Mouse (Mus musculus) myocyte (in vitro differentiated cells): ENCODE data around the gene Zfp36.

Source experiments
- E2F4 ChIP-seq: IDR thresholded peaks from one replicate; pipeline ENCODE4 v1.6.1; 2011; ENCODE audit warnings: mild to moderate bottlenecking, control low read depth, moderate library complexity; ENCODE audit not compliant: insufficient read depth
- MAX ChIP-seq: IDR thresholded peaks from one replicate; pipeline ENCODE4 v1.6.1; 2011; ENCODE audit warnings: low read depth, mild to moderate bottlenecking, control low read depth
- MYOD1 ChIP-seq, 3 experiments: IDR thresholded peaks; one replicate each; pipeline ENCODE4 v1.6.1; 2011; ENCODE audit warnings: control low read depth in 2 of 3, low read depth in 2 of 3, mild to moderate bottlenecking in 2 of 3, moderate library complexity in 1 of 3; ENCODE audit not compliant: insufficient read length in 2 of 3, control insufficient read depth in 1 of 3
- MYOG ChIP-seq, 3 experiments: IDR thresholded peaks; one replicate each; pipeline ENCODE4 v1.6.1; 2011; ENCODE audit warnings: control low read depth in 2 of 3, low read depth in 2 of 3, mild to moderate bottlenecking in 2 of 3; ENCODE audit not compliant: insufficient read length in 2 of 3, control insufficient read depth in 1 of 3, insufficient read depth in 1 of 3
- POLR2A ChIP-seq: IDR thresholded peaks from one replicate; pipeline ENCODE4 v1.6.1; 2011; ENCODE audit warnings: low read depth, mild to moderate bottlenecking, control low read depth, moderate library complexity; ENCODE audit not compliant: insufficient read length
- REST ChIP-seq: IDR thresholded peaks from one replicate; pipeline ENCODE4 v1.6.1; 2011; ENCODE audit warnings: mild to moderate bottlenecking, control low read depth, moderate library complexity; ENCODE audit not compliant: insufficient read depth, insufficient read length
- SRF ChIP-seq: IDR thresholded peaks from one replicate; pipeline ENCODE4 v1.6.1; 2011; ENCODE audit warnings: low read depth; ENCODE audit not compliant: control insufficient read depth, insufficient read length
- TCF12 ChIP-seq: IDR thresholded peaks from one replicate; pipeline ENCODE4 v1.6.1; 2011; ENCODE audit warnings: mild to moderate bottlenecking, control low read depth; ENCODE audit not compliant: poor library complexity, insufficient read depth, severe bottlenecking
- TCF3 ChIP-seq: IDR thresholded peaks from one replicate; pipeline ENCODE4 v1.6.1; 2011; ENCODE audit warnings: low read depth, control low read depth; ENCODE audit not compliant: insufficient read length
- USF1 ChIP-seq: IDR thresholded peaks from one replicate; pipeline ENCODE4 v1.6.1; 2011; ENCODE audit warnings: low read depth, mild to moderate bottlenecking, control low read depth, moderate library complexity

DNA sequence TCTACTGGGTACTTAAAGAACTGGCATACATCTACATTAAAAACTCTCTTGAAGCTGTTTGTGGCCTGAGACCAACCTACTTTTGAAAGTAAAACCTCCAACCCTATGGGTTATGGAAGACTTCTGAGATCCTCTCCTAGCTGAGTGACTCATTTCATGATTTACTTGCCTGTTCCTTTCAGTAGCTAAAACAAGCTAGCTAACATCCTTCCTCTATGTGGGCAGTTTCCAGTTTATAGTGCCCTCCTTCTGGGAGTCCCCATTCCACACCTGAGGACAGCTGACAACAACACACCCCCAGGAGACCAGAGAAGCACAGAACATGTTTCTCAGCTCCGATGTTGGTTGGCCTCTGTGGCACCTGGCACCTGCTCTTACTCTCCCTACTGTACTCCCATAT lies 43.0 kb upstream of the Zfp36 start:
- TF ChIP-seq MAX: no peak
- no peak for TF ChIP-seq POLR2A
- TF ChIP-seq REST: no peak
- TF ChIP-seq TCF3: no peak
- no peak for TF ChIP-seq SRF
- TF ChIP-seq TCF12: no peak
- no peak for TF ChIP-seq MYOD1 (IDR thresholded peaks at IDR 0.05; ENCODE audit: control insufficient read depth in 1 of 3, insufficient read length in 2 of 3, low read depth in 2 of 3)
- TF ChIP-seq MYOG (IDR thresholded peaks at IDR 0.05; ENCODE audit: control insufficient read depth in 1 of 3, insufficient read depth in 1 of 3, insufficient read length in 2 of 3, low read depth in 2 of 3): no peak
- no peak for TF ChIP-seq E2F4
- TF ChIP-seq USF1: no peak
